Mouse (Mus musculus) CH12.LX (cell line): ENCODE results near the gene Gper1.

Experiments
- CHD1 ChIP-seq: IDR thresholded peaks from 2 replicates; pipeline ENCODE4 v1.6.1; 2012; ENCODE audit warnings: low read depth, low read length, improper control_type of control experiment, inconsistent platforms
- CTCF ChIP-seq, 2 experiments: IDR thresholded peaks in 1 of 2; conservative IDR thresholded peaks in 1 of 2; 2 replicates each; pipeline ENCODE4 v1.5.1; 2011 to 2012; ENCODE audit warnings: low read depth in 2 of 2, low read length in 2 of 2, improper control_type of control experiment in 1 of 2, inconsistent platforms in 1 of 2, mild to moderate bottlenecking in 1 of 2, moderate library complexity in 1 of 2
- E2F4 ChIP-seq: IDR thresholded peaks from 2 replicates; pipeline ENCODE4 v1.6.1; 2011; ENCODE audit warnings: low read depth, low read length, improper control_type of control experiment; ENCODE audit not compliant: insufficient replicate concordance
- GABPA ChIP-seq: IDR thresholded peaks from 2 replicates; pipeline ENCODE4 v1.6.1; 2012; ENCODE audit warnings: low read depth, low read length, improper control_type of control experiment, inconsistent platforms; ENCODE audit not compliant: insufficient replicate concordance
- HCFC1 ChIP-seq: IDR thresholded peaks from 2 replicates; pipeline ENCODE4 v1.6.1; 2012; ENCODE audit warnings: low read depth, mild to moderate bottlenecking, inconsistent platforms, low read length, improper control_type of control experiment
- JUN ChIP-seq: IDR thresholded peaks from 2 replicates; pipeline ENCODE4 v1.6.1; 2011; ENCODE audit warnings: low read depth, mild to moderate bottlenecking, low read length, improper control_type of control experiment, moderate library complexity; ENCODE audit not compliant: insufficient read depth
- MAFK ChIP-seq: IDR thresholded peaks from 2 replicates; pipeline ENCODE4 v1.6.1; 2011; ENCODE audit warnings: low read length, improper control_type of control experiment; ENCODE audit not compliant: insufficient replicate concordance
- PAX5 ChIP-seq: IDR thresholded peaks from 2 replicates; pipeline ENCODE4 v1.6.1; 2012; ENCODE audit warnings: low read length, inconsistent platforms, mixed read lengths
- POLR2A ChIP-seq: IDR thresholded peaks from 2 replicates; pipeline ENCODE4 v1.6.1; 2011; ENCODE audit warnings: low read depth, mild to moderate bottlenecking, improper control_type of control experiment, low read length
- POLR2AphosphoS2 ChIP-seq: IDR thresholded peaks from 2 replicates; pipeline ENCODE4 v1.6.1; 2011; ENCODE audit warnings: low read depth, low read length, improper control_type of control experiment
- SIN3A ChIP-seq: IDR thresholded peaks from 2 replicates; pipeline ENCODE4 v1.6.1; 2012; ENCODE audit warnings: low read length, improper control_type of control experiment, inconsistent platforms
- TCF12 ChIP-seq: IDR thresholded peaks from 2 replicates; pipeline ENCODE4 v1.6.1; 2014; ENCODE audit warnings: low read depth, mild to moderate bottlenecking, inconsistent platforms, low read length, improper control_type of control experiment
- ZC3H11A ChIP-seq: IDR thresholded peaks from 2 replicates; pipeline ENCODE4 v1.6.1; 2012; ENCODE audit warnings: low read depth, mild to moderate bottlenecking, inconsistent platforms, low read length, improper control_type of control experiment
- ZKSCAN1 ChIP-seq: IDR thresholded peaks from 2 replicates; pipeline ENCODE4 v1.6.1; 2012; ENCODE audit warnings: low read depth, inconsistent platforms, low read length, improper control_type of control experiment, borderline replicate concordance

GRCm38 (mm10) chr5:139464874-139465273 lies 41.9 kb downstream of the Gper1 start:
- TF ChIP-seq MAFK = no peak
- TF ChIP-seq CTCF (conservative IDR thresholded peaks at IDR 0.05 in 1 of 2, IDR thresholded peaks at IDR 0.05 in 1 of 2; ENCODE audit: low read depth in 2 of 2, low read length in 2 of 2) = no peak
- no peak for TF ChIP-seq ZC3H11A
- TF ChIP-seq POLR2AphosphoS2 = no peak
- no peak for TF ChIP-seq HCFC1
- TF ChIP-seq SIN3A = no peak
- TF ChIP-seq JUN = no peak
- TF ChIP-seq PAX5 = no peak
- no peak for TF ChIP-seq E2F4
- TF ChIP-seq POLR2A = no peak
- no peak for TF ChIP-seq GABPA
- no peak for TF ChIP-seq CHD1
- no peak for TF ChIP-seq TCF12
- TF ChIP-seq ZKSCAN1 = no peak
